Mouse (Mus musculus): ENCODE data around the gene Prpf4b. TPM values are rescaled to one million over a fixed set of nuclear protein-coding genes. Genes with fewer than 3 reads are reported as not detected.
A peak's percentile ranks its signal among the peaks of the same experiment; 100 is the strongest.
"Not testable (repeated sequence)": the region's sequence is repeated elsewhere in the genome, so short reads cannot be mapped to it uniquely, and the experiment has no call there.

Gene Prpf4b
- total RNA-seq, 2 experiments from 2014 or later = 86.1 to 90.0 TPM

GRCm38 (mm10) chr13:34934931-34935644 is 60.0 kb downstream of the Prpf4b start:
- DNase-seq (ENCODE audit: low spot score in 2 of 2) = peak in 1 of 2 experiments; percentile 60

DNA sequence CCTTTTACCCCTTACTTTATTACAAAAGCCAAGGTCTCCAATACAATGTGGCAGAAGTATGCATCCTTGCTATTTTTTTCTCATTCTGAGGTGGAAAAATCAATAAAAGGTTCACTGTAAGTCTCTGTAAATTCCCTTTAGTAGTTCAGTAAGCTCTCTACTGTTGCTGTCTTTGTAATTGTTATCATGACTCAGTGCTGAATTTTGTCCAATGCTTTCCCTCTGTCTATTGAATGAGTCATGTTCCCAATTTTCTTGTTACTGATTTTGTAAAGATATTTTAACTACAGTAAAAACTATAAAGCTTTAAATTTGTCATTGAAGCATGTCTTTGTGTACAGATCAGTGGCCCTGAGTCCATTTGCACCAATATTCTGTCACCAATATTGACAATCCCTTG is 67.3 kb downstream of the Prpf4b start:
- peak in 1 of 2 experiments; percentile 12 for DNase-seq (ENCODE audit: low spot score in 2 of 2)

DNA sequence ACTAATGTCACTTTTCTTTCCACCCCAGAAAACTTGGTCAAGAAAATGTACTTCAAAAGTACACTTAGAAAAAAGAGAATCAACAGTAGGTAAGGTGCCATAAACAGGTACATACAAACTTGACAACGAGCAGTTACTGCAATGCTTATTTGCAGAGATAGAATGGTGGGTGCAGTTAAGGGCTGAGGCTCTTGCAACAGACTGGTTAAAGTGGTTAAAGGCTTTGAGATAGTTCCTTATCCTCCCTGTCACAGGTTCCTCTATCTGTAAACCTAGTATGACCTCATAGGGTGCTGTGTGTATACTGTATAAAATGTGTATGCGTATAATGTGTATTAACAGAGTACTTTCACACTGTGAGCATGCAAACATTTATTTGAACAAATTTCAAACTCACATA is 76.3 kb downstream of the Prpf4b start:
- not testable (repeated sequence) for DNase-seq (ENCODE audit: low spot score in 2 of 2)

Other genes with a start within 250 kb of the Prpf4b start
- gene Pxdc1, start 221.8 kb upstream of the Prpf4b start, total RNA-seq (2021) = 10 to 100 TPM; 11.3 to 13.2 TPM
- gene Fam50b, start 140.5 kb upstream of the Prpf4b start, total RNA-seq (2021) = not detected
- 1 to 10 TPM in 1 of 2 experiments, under 1 TPM in 1; 0.97 to 1.4 TPM for gene Fam217a, start 49.0 kb downstream of the Prpf4b start, total RNA-seq (2021)
- gene 4933417A18Rik, start 49.1 kb downstream of the Prpf4b start, total RNA-seq (2021) = not detected
- gene Eci3, start 88.5 kb downstream of the Prpf4b start, total RNA-seq (2021) = 1 to 10 TPM in 1 of 2 experiments, under 1 TPM in 1; 0.89 to 1.1 TPM
- gene Eci2, start 151.8 kb downstream of the Prpf4b start, total RNA-seq (2021) = 10 to 100 TPM; 44.0 to 49.8 TPM